Mouse (Mus musculus): ENCODE data around the gene Mpdz. TPM values are rescaled to one million over a fixed set of nuclear protein-coding genes. Genes with fewer than 3 reads are reported as not detected.

Mpdz gene
- total RNA-seq, 2 experiments from 2014 or later = 42.2 to 43.3 TPM

GRCm38 (mm10) chr4:81298384-81298783 lies 144.2 kb downstream of the Mpdz start:
- DNase-seq (ENCODE audit: low spot score in 2 of 2) = no peak
- intact Hi-C loops (cut with DNase I) = no loop called here

GRCm38 (mm10) chr4:81293309-81293708 lies 149.3 kb downstream of the Mpdz start:
- DNase-seq (ENCODE audit: low spot score in 2 of 2) = no peak
- intact Hi-C loops (cut with DNase I) = no loop called here

- DNase-seq (ENCODE audit: low spot score in 2 of 2) = no peak
- intact Hi-C loops (cut with DNase I) = no loop called here
Measured at GRCm38 (mm10) chr4:81285564-81285963, 157.1 kb downstream of the Mpdz start.

GRCm38 (mm10) chr4:81283611-81284010 lies 159.0 kb downstream of the Mpdz start:
- no peak for DNase-seq (ENCODE audit: low spot score in 2 of 2)
- intact Hi-C loops (cut with DNase I) = no loop called here

- DNase-seq (ENCODE audit: low spot score in 2 of 2) = peak in 1 of 2 experiments; percentile 1
- intact Hi-C loops (cut with DNase I) = no loop called here
Measured at GRCm38 (mm10) chr4:81283081-81283480, 159.5 kb downstream of the Mpdz start.

GRCm38 (mm10) chr4:81280098-81280497 lies 162.5 kb downstream of the Mpdz start:
- intact Hi-C loops (cut with DNase I) = no loop called here
- DNase-seq (ENCODE audit: low spot score in 2 of 2) = no peak

- intact Hi-C loops (cut with DNase I) = no loop called here
- no peak for DNase-seq (ENCODE audit: low spot score in 2 of 2)
Measured at GRCm38 (mm10) chr4:81279451-81279850, 163.2 kb downstream of the Mpdz start.

GRCm38 (mm10) chr4:81275957-81276715 lies 166.5 kb downstream of the Mpdz start:
- DNase-seq (ENCODE audit: low spot score in 2 of 2) = peak in 1 of 2 experiments; percentile 0
- intact Hi-C loops (cut with DNase I) = no loop called here

- DNase-seq (ENCODE audit: low spot score in 2 of 2) = peak in 1 of 2 experiments; percentile 1
- intact Hi-C loops (cut with DNase I) = no loop called here
Measured at GRCm38 (mm10) chr4:81273067-81273466, 169.5 kb downstream of the Mpdz start.

GRCm38 (mm10) chr4:81252859-81253780 lies 189.5 kb downstream of the Mpdz start:
- no peak for DNase-seq (ENCODE audit: low spot score in 2 of 2)
- intact Hi-C loops (cut with DNase I) = loop anchor here (1.0 to 5.0 kb wide), 2 partner anchors 75 to 386 kb away; no protein-coding TSS in a partner anchor

- no peak for DNase-seq (ENCODE audit: low spot score in 2 of 2)
- intact Hi-C loops (cut with DNase I) = loop anchor here (1.0 to 5.0 kb wide), 2 partner anchors 74 to 385 kb away; no protein-coding TSS in a partner anchor
Measured at GRCm38 (mm10) chr4:81252334-81252733, 190.3 kb downstream of the Mpdz start.

- intact Hi-C loops (cut with DNase I) = loop anchor here (1.0 to 5.0 kb wide), 2 partner anchors 74 to 385 kb away; no protein-coding TSS in a partner anchor
- DNase-seq (ENCODE audit: low spot score in 2 of 2) = peak; percentile 18 to 65
Measured at GRCm38 (mm10) chr4:81251934-81252333, 190.7 kb downstream of the Mpdz start.

GRCm38 (mm10) chr4:81249245-81249644 lies 193.4 kb downstream of the Mpdz start:
- no peak for DNase-seq (ENCODE audit: low spot score in 2 of 2)
- intact Hi-C loops (cut with DNase I) = no loop called here

- intact Hi-C loops (cut with DNase I) = no loop called here
- no peak for DNase-seq (ENCODE audit: low spot score in 2 of 2)
Measured at GRCm38 (mm10) chr4:81236227-81236626, 206.4 kb downstream of the Mpdz start.
